13 mouse cellular contexts compared by ENCODE assay signal in genomic region chr2:94571646-94572045, GRCm38 (mm10).
DNase-seq lines count a peak whose midpoint lies in the region; TF ChIP-seq lines count a peak whose summit lies in the region.
"Had no signal": no experiment of that assay in that cellular context is flagged by ENCODE, and none has a peak within 500 bp of the region (broad histone marks: within the 10 kb centered on the region; RNA-seq: fewer than 3 reads in every experiment).

No protein-coding gene starts in this region.

- 63% methylated on average over 3 of the region's 3 CpGs for WGBS in heart, adult 2 months

- no peak overlapping the region for H3K27ac ChIP-seq in heart, adult 2 months
- H3K27ac ChIP-seq: liver, embryonic 13.5 days had no signal

- no peak for TF ChIP-seq CTCF in heart, adult 2 months (IDR thresholded peaks at IDR 0.05)

- no peaks in the 10 kb centered on the region for H3K4me1 ChIP-seq in heart, adult 2 months (ENCODE audit: control insufficient read depth, insufficient read depth, low read length)
- H3K4me1 ChIP-seq: heart, embryonic 12.5 days; liver, embryonic 13.5 days had no signal

- intact Hi-C loops in heart, adult 2 months (cut with DNase I), result no loop called here

- no peak for TF ChIP-seq EP300 in heart, adult 2 months (IDR thresholded peaks at IDR 0.05; ENCODE audit: insufficient read depth, low read depth, low read length)

- no peak for TF ChIP-seq POLR2A in heart, adult 2 months (IDR thresholded peaks at IDR 0.05; ENCODE audit: insufficient read depth, low read depth, low read length)

- no peaks in the 10 kb centered on the region for H3K36me3 ChIP-seq in heart, adult 2 months (ENCODE audit: control insufficient read depth, insufficient read depth, low read length)
- H3K36me3 ChIP-seq: heart, embryonic 12.5 days; liver, embryonic 13.5 days had no signal

- H3K79me2 ChIP-seq in heart, adult 2 months (replicated peaks; ENCODE audit: control insufficient read depth, insufficient read depth, low read length), result no peaks in the 10 kb centered on the region

- no peak overlapping the region for H3K9ac ChIP-seq in heart, adult 2 months (ENCODE audit: low read depth, low read length)
- H3K9ac ChIP-seq: heart, embryonic 12.5 days; liver, embryonic 13.5 days had no signal

- H3K27me3 ChIP-seq in heart, adult 2 months (ENCODE audit: control insufficient read depth, insufficient read depth, low read length), result no peaks in the 10 kb centered on the region
- H3K27me3 ChIP-seq: heart, embryonic 12.5 days; liver, embryonic 13.5 days had no signal

- DNase-seq in embryo, embryonic 11 days, result peak; percentile 2
- DNase-seq in embryo, embryonic 10.5 days (ENCODE audit: low spot score), result no peak
- peak; percentile 1 for DNase-seq in kidney, postnatal 14 days
- no peak for DNase-seq in kidney, adult 11 months
- peak; percentile 8 for DNase-seq in right cerebral cortex, postnatal 25 days
- no peak for DNase-seq in right cerebral cortex, postnatal 14 days
- no peak for DNase-seq in spleen, postnatal 10 days (ENCODE audit: low spot score in 2 of 2)
- DNase-seq in heart, adult 2 months, result no peak
- DNase-seq: adrenal gland, adult 8-10 months; gastrocnemius, postnatal 14 days; kidney, postnatal 10 days; liver, embryonic 13.5 days had no signal

- H3K4me3 ChIP-seq in heart, adult 2 months, result no peak overlapping the region
- H3K4me3 ChIP-seq: heart, embryonic 12.5 days; liver, embryonic 13.5 days had no signal

Comparison
In these comparisons a context has a peak if more than half of its experiments do, and no peak if none do; other contexts are left out.
1. DNase-seq: peak in embryo, embryonic 11 days (single experiment), kidney, postnatal 14 days (single experiment) and right cerebral cortex, postnatal 25 days (single experiment); none in embryo, embryonic 10.5 days (single experiment), kidney, adult 11 months (single experiment), right cerebral cortex, postnatal 14 days (single experiment), spleen, postnatal 10 days (0 of 2) and heart, adult 2 months (0 of 2).